Comparison of ENCODE assay signal across 10 mouse cellular contexts in genomic region chr16:33464509-33465241, GRCm38 (mm10). TPM values are rescaled to one million over a fixed set of nuclear protein-coding genes. Genes with fewer than 3 reads are reported as not detected.
A peak's percentile ranks its signal among the peaks of the same experiment; 100 is the strongest.
DNase-seq lines count a peak whose midpoint lies in the region; ATAC-seq lines count a peak whose summit lies in the region.
"Had no signal": no experiment of that assay in that cellular context is flagged by ENCODE, and none has a peak within 500 bp of the region (broad histone marks: within the 10 kb centered on the region; RNA-seq: fewer than 3 reads in every experiment).

No protein-coding gene starts in this region.

- no peak for ATAC-seq in kidney, embryonic 14.5 days (ENCODE audit: low FRiP score, low TSS enrichment)
- no peak for ATAC-seq in embryonic facial prominence, embryonic 14.5 days (ENCODE audit: low read depth)
- no peak for ATAC-seq in erythroid progenitor cell, adult 5-6 weeks (replicated peaks; ENCODE audit: low FRiP score, poor library complexity, severe bottlenecking)
- no peak for ATAC-seq in monocyte, adult 5-6 weeks (replicated peaks; ENCODE audit: insufficient number of reproducible peaks, low FRiP score, low TSS enrichment, poor library complexity, severe bottlenecking)
- ATAC-seq: Patski had no signal

- no peaks in the 10 kb centered on the region for H3K9me3 ChIP-seq in kidney, embryonic 14.5 days (ENCODE audit: control insufficient read depth, low read length)
- no peaks in the 10 kb centered on the region for H3K9me3 ChIP-seq in embryonic facial prominence, embryonic 14.5 days (ENCODE audit: control insufficient read depth, low read length)

- intact Hi-C loops in left cerebral cortex, postnatal 4 days (cut with DNase I) = no loop called here

- H3K4me2 ChIP-seq in kidney, embryonic 14.5 days (replicated peaks; ENCODE audit: low read depth, low read length) = no peak overlapping the region
- H3K4me2 ChIP-seq in embryonic facial prominence, embryonic 14.5 days (ENCODE audit: low read depth, low read length) = no peak overlapping the region

- no peaks in the 10 kb centered on the region for H3K27me3 ChIP-seq in kidney, embryonic 14.5 days (ENCODE audit: control insufficient read depth, insufficient read depth, low read length)
- H3K27me3 ChIP-seq in embryonic facial prominence, embryonic 14.5 days (replicated peaks; ENCODE audit: control insufficient read depth, insufficient read depth, low read length) = no peaks in the 10 kb centered on the region
- H3K27me3 ChIP-seq: Patski had no signal

- H3K4me3 ChIP-seq in kidney, embryonic 14.5 days (ENCODE audit: low read length) = no peak overlapping the region
- no peak overlapping the region for H3K4me3 ChIP-seq in embryonic facial prominence, embryonic 14.5 days (ENCODE audit: low read depth, low read length)
- H3K4me3 ChIP-seq: erythroblast, embryonic 14.5 days had no signal

- peaks cover 20% of the 10 kb centered on the region; the same call in 1 of the 2 replicates for H3K36me3 ChIP-seq in kidney, embryonic 14.5 days (ENCODE audit: control insufficient read depth, insufficient read depth, low read length)
- peaks cover 10% of the 10 kb centered on the region for H3K36me3 ChIP-seq in embryonic facial prominence, embryonic 14.5 days (ENCODE audit: control insufficient read depth, insufficient read depth, low read length)

- H3K27ac ChIP-seq in kidney, embryonic 14.5 days (ENCODE audit: low read depth, low read length) = no peak overlapping the region
- no peak overlapping the region for H3K27ac ChIP-seq in embryonic facial prominence, embryonic 14.5 days (replicated peaks; ENCODE audit: low read depth, low read length)

- 94% methylated on average over 4 of the region's 4 CpGs for WGBS in kidney, embryonic 14.5 days
- 90% methylated on average over 4 of the region's 4 CpGs for WGBS in embryonic facial prominence, embryonic 14.5 days

- peak; percentile 44 for DNase-seq in kidney, adult 9 months
- DNase-seq in B cell, adult 2 months = peak; percentile 27 to 36
- peak; percentile 51 for DNase-seq in embryonic facial prominence, embryonic 14.5 days (ENCODE audit: low spot score)
- peak; percentile 59 for DNase-seq in left cerebral cortex, postnatal 4 days
- no peak for DNase-seq in embryo, embryonic 9.5 days (ENCODE audit: extremely low spot score)

- no peak overlapping the region for H3K9ac ChIP-seq in kidney, embryonic 14.5 days (ENCODE audit: low read depth, low read length)
- no peak overlapping the region for H3K9ac ChIP-seq in embryonic facial prominence, embryonic 14.5 days (ENCODE audit: low read depth, low read length)

- no peaks in the 10 kb centered on the region for H3K4me1 ChIP-seq in kidney, embryonic 14.5 days (ENCODE audit: control insufficient read depth, insufficient read depth, low read length)
- H3K4me1 ChIP-seq in embryonic facial prominence, embryonic 14.5 days (ENCODE audit: control insufficient read depth, insufficient read depth, low read length) = 0 out of 2 replicates have a peak, but pooled peaks cover 7% of the 10 kb centered on the region

RNA-seq across cellular contexts. Expression of gene Slc12a8, which starts 52.5 kb away (rescaled TPM):
- polyA plus RNA-seq in kidney, embryonic 14.5 days (2014; fragmentation: Nextera tagmentation; extraction: Ambion mirVana) = 0.74 and 1.2 TPM in 2 replicates
- polyA plus RNA-seq in embryonic facial prominence, embryonic 14.5 days (2014; fragmentation: Nextera tagmentation; extraction: Ambion mirVana) = 0.68 and 1.0 TPM in 2 replicates
- total RNA-seq in left cerebral cortex, postnatal 4 days (2021) = 1 to 10 TPM; 1.3 to 1.5 TPM
- total RNA-seq in erythroid progenitor cell, adult 5-6 weeks (2015; ENCODE audit: low replicate concordance) = not detected in 2 replicates
- not detected in 2 replicates for total RNA-seq in erythroid progenitor cell, adult 5-6 weeks (2017; ENCODE audit: low replicate concordance)
- not detected in 3 replicates for total RNA-seq in monocyte, adult 5-6 weeks (2017)
- polyA plus RNA-seq: erythroblast, embryonic 14.5 days had no signal
